Comparison of ENCODE assay signal across 8 mouse cellular contexts in genomic region chr7:112458440-112458839, GRCm38 (mm10). TPM values are rescaled to one million over a fixed set of nuclear protein-coding genes. Genes with fewer than 3 reads are reported as not detected.
DNase-seq lines count a peak whose midpoint lies in the region; ATAC-seq and TF ChIP-seq lines count a peak whose summit lies in the region.

No protein-coding gene starts in this region.

- H3K27ac ChIP-seq in lung, postnatal 0 days (ENCODE audit: low read length) = peak overlapping the region; percentile 20; the same call in 1 of the 2 replicates
- no peak overlapping the region for H3K27ac ChIP-seq in kidney, embryonic 14.5 days (ENCODE audit: low read depth, low read length)
- H3K27ac ChIP-seq in midbrain, embryonic 10.5 days (replicated peaks) = no peak overlapping the region
- H3K27ac ChIP-seq in thymus, adult 2 months (ENCODE audit: control insufficient read depth, insufficient read depth, low read length) = no peak overlapping the region

- no peaks in the 10 kb centered on the region for H3K27me3 ChIP-seq in lung, postnatal 0 days (replicated peaks; ENCODE audit: insufficient read depth, low read length)
- H3K27me3 ChIP-seq in kidney, embryonic 14.5 days (ENCODE audit: control insufficient read depth, insufficient read depth, low read length) = no peaks in the 10 kb centered on the region
- no peaks in the 10 kb centered on the region for H3K27me3 ChIP-seq in midbrain, embryonic 10.5 days (ENCODE audit: low read depth, poor library complexity, severe bottlenecking)
- no peaks in the 10 kb centered on the region for H3K27me3 ChIP-seq in thymus, adult 2 months (ENCODE audit: control insufficient read depth, insufficient read depth, low read length)

- H3K9me3 ChIP-seq in lung, postnatal 0 days (ENCODE audit: low read length) = no peaks in the 10 kb centered on the region
- no peaks in the 10 kb centered on the region for H3K9me3 ChIP-seq in kidney, embryonic 14.5 days (ENCODE audit: control insufficient read depth, low read length)
- H3K9me3 ChIP-seq in midbrain, embryonic 10.5 days (replicated peaks) = no peaks in the 10 kb centered on the region

- peak; percentile 18; the same call in 1 of the 2 replicates for ATAC-seq in lung, postnatal 0 days
- ATAC-seq in kidney, embryonic 14.5 days (ENCODE audit: low FRiP score, low TSS enrichment) = peak; percentile 33; the same call in 1 of the 2 replicates

- TF ChIP-seq CTCF in lung, postnatal 0 days (IDR thresholded peaks at IDR 0.05) = no peak
- no peak for TF ChIP-seq CTCF in lung, adult 2 months (IDR thresholded peaks at IDR 0.05; ENCODE audit: insufficient read depth, low read length)
- TF ChIP-seq CTCF in thymus, adult 2 months (IDR thresholded peaks at IDR 0.05; ENCODE audit: borderline replicate concordance, control insufficient read depth, extremely low read depth, insufficient read depth, low read length, poor library complexity) = no peak

- H3K4me1 ChIP-seq in lung, postnatal 0 days (ENCODE audit: insufficient read depth, low read depth, low read length) = peaks cover 18% of the 10 kb centered on the region; the same call in 1 of the 2 replicates
- H3K4me1 ChIP-seq in lung, adult 2 months (ENCODE audit: control insufficient read depth, insufficient read depth, low read length) = peaks cover 13% of the 10 kb centered on the region
- peaks cover 42% of the 10 kb centered on the region for H3K4me1 ChIP-seq in kidney, embryonic 14.5 days (ENCODE audit: control insufficient read depth, insufficient read depth, low read length)
- peaks cover 36% of the 10 kb centered on the region for H3K4me1 ChIP-seq in midbrain, embryonic 10.5 days
- H3K4me1 ChIP-seq in thymus, adult 2 months (replicated peaks; ENCODE audit: control insufficient read depth, insufficient read depth, low read length) = no peaks in the 10 kb centered on the region

- H3K4me2 ChIP-seq in lung, postnatal 0 days (replicated peaks; ENCODE audit: low read depth, low read length) = no peak overlapping the region
- no peak overlapping the region for H3K4me2 ChIP-seq in kidney, embryonic 14.5 days (replicated peaks; ENCODE audit: low read depth, low read length)

- H3K9ac ChIP-seq in lung, postnatal 0 days (replicated peaks; ENCODE audit: low read depth) = no peak overlapping the region
- no peak overlapping the region for H3K9ac ChIP-seq in kidney, embryonic 14.5 days (ENCODE audit: low read depth, low read length)

- no peak for TF ChIP-seq EP300 in lung, postnatal 0 days (IDR thresholded peaks at IDR 0.05)

- H3K36me3 ChIP-seq in lung, postnatal 0 days (ENCODE audit: insufficient read depth, low read length) = no peaks in the 10 kb centered on the region
- H3K36me3 ChIP-seq in kidney, embryonic 14.5 days (ENCODE audit: control insufficient read depth, insufficient read depth, low read length) = no peaks in the 10 kb centered on the region
- H3K36me3 ChIP-seq in midbrain, embryonic 10.5 days = no peaks in the 10 kb centered on the region
- no peaks in the 10 kb centered on the region for H3K36me3 ChIP-seq in thymus, adult 2 months (ENCODE audit: control insufficient read depth, insufficient read depth, low read length)

- 62% methylated on average over 5 of the region's 5 CpGs for WGBS in lung, postnatal 0 days
- 49% methylated on average over 5 of the region's 5 CpGs for WGBS in lung, adult 2 months
- 40% methylated on average over 5 of the region's 5 CpGs for WGBS in kidney, embryonic 14.5 days
- WGBS in midbrain, embryonic 10.5 days = 83% methylated on average over 5 of the region's 5 CpGs
- 85% methylated on average over 5 of the region's 5 CpGs for WGBS in thymus, adult 2 months

- DNase-seq in lung, postnatal 0 days (ENCODE audit: low spot score) = peak; percentile 28
- DNase-seq in lung, adult 2 months = no peak
- DNase-seq in cerebellum, adult 8-10 months = peak; percentile 67
- peak; percentile 32 for DNase-seq in right cerebral cortex, postnatal 14 days
- DNase-seq in midbrain, embryonic 10.5 days (ENCODE audit: low spot score) = no peak
- DNase-seq in thymus, postnatal 36 days = no peak
- DNase-seq in thymus, adult 2 months = no peak

- TF ChIP-seq POLR2A in lung, adult 2 months (IDR thresholded peaks at IDR 0.05; ENCODE audit: borderline replicate concordance, extremely low read depth, low read depth, low read length) = no peak
- TF ChIP-seq POLR2A in thymus, adult 2 months (IDR thresholded peaks at IDR 0.05; ENCODE audit: control insufficient read depth, extremely low read depth, insufficient read depth, low read length, poor library complexity) = no peak

- H3K4me3 ChIP-seq in lung, postnatal 0 days (ENCODE audit: low read depth, low read length) = no peak overlapping the region
- H3K4me3 ChIP-seq in lung, adult 2 months (replicated peaks; ENCODE audit: extremely low read depth, low read depth, low read length) = no peak overlapping the region
- H3K4me3 ChIP-seq in kidney, embryonic 14.5 days (ENCODE audit: low read length) = no peak overlapping the region
- H3K4me3 ChIP-seq in midbrain, embryonic 10.5 days = no peak overlapping the region
- no peak overlapping the region for H3K4me3 ChIP-seq in thymus, adult 2 months (ENCODE audit: control insufficient read depth, insufficient read depth, low read length)

RNA-seq across cellular contexts. Expression of gene Parva, which starts 31.1 kb away (rescaled TPM):
- 70.0 and 79.3 TPM in 2 replicates for polyA plus RNA-seq in lung, postnatal 0 days (2015; fragmentation: Nextera tagmentation; extraction: Ambion mirVana)
- 54.7 and 80.5 TPM in 2 replicates for polyA plus RNA-seq in lung, adult 2 months (2012; rRNA removed)
- polyA plus RNA-seq in kidney, embryonic 14.5 days (2014; fragmentation: Nextera tagmentation; extraction: Ambion mirVana) = 53.4 and 92.8 TPM in 2 replicates
- 50.9 and 55.6 TPM in 2 replicates for polyA plus RNA-seq in midbrain, embryonic 10.5 days (2016; fragmentation: Nextera tagmentation; extraction: Ambion mirVana)
- 6.1 and 6.6 TPM in 2 replicates for polyA plus RNA-seq in thymus, adult 2 months (2012; rRNA removed)

Comparison
In these comparisons a context has a peak if more than half of its experiments do, and no peak if none do; other contexts are left out.
1. DNase-seq: peak in lung, postnatal 0 days (single experiment), cerebellum, adult 8-10 months (single experiment) and right cerebral cortex, postnatal 14 days (single experiment); none in lung, adult 2 months (single experiment), midbrain, embryonic 10.5 days (single experiment), thymus, postnatal 36 days (0 of 2) and thymus, adult 2 months (single experiment).